Mouse (Mus musculus) cortical plate, adult 2 months (tissue): Measurements from ENCODE around the gene Vsnl1.

ENCODE experiments used
- CTCF ChIP-seq: fragments of 200-500 bp; IDR thresholded peaks from 2 replicates; pipeline ENCODE4 v1.5.1; 2011; ENCODE audit warnings: mild to moderate bottlenecking, control low read depth, low read length; ENCODE audit not compliant: insufficient read depth; ENCODE audit errors: extremely low read depth
- POLR2A ChIP-seq: fragments of 200-500 bp; IDR thresholded peaks from 2 replicates; pipeline ENCODE4 v1.6.1; 2011; ENCODE audit warnings: mild to moderate bottlenecking, low read length, control low read depth; ENCODE audit not compliant: insufficient read depth; ENCODE audit errors: extremely low read depth

DNA sequence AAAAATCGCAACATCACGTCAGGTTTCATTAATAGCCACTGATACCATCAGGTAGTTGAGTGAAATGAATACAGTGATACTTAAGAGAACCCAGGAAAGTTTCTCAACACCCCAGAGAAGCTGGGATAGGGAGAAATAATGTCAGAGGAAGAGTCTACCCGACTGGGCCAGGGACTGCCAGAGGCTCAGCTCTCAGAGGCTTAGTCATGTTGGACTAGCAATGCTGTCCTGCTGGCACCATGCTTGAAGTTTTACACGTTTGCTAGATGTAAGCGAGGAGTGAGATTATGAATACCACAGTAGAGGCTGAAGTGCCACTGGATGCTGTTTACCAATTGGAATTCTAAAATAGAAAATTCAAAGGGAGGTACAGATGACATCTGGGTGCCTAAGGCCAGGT is 39.4 kb downstream of the Vsnl1 start:
- TF ChIP-seq CTCF, result no peak
- TF ChIP-seq POLR2A, result no peak
